Mouse (Mus musculus): ENCODE data around the gene Pomp. TPM values are rescaled to one million over a fixed set of nuclear protein-coding genes. Genes with fewer than 3 reads are reported as not detected.

Pomp gene
- 411 and 464 TPM in 2 replicates for polyA plus RNA-seq (2015; fragmentation: Nextera tagmentation; extraction: Ambion mirVana)

GRCm38 (mm10) chr5:147860449-147861261 lies at the start of gene Pomp:
Pomp (plus strand) TSS chr5:147860461.
- H3K27me3 ChIP-seq, result no peaks in the 10 kb centered on the region
- peak within 1 kb of the TSS; percentile 91 for H3K4me3 ChIP-seq
- H3K9ac ChIP-seq, result peak within 1 kb of the TSS; percentile 86
- peak; percentile 87 for ATAC-seq (ENCODE audit: insufficient number of reproducible peaks, low FRiP score, low TSS enrichment, low read depth)
- H3K4me1 ChIP-seq, result peaks cover 12% of the 10 kb centered on the region
- under 1% methylated on average over 67 of the region's 68 CpGs for WGBS
- H3K27ac ChIP-seq, result peak within 1 kb of the TSS; percentile 88
- peaks cover 29% of the 10 kb centered on the region for H3K36me3 ChIP-seq
- H3K9me3 ChIP-seq, result no peaks in the 10 kb centered on the region
- H3K4me2 ChIP-seq, result peak within 1 kb of the TSS; percentile 79

GRCm38 (mm10) chr5:147812255-147813040 lies 47.8 kb upstream of the Pomp start:
- H3K27ac ChIP-seq, result no peak overlapping the region
- WGBS, result 79% methylated on average over 13 of the region's 13 CpGs
- no peaks in the 10 kb centered on the region for H3K27me3 ChIP-seq
- H3K9me3 ChIP-seq, result no peaks in the 10 kb centered on the region
- no peaks in the 10 kb centered on the region for H3K36me3 ChIP-seq
- H3K4me2 ChIP-seq, result no peak overlapping the region
- no peak overlapping the region for H3K9ac ChIP-seq
- 0 out of 2 replicates have a peak, but pooled peaks cover 3% of the 10 kb centered on the region for H3K4me1 ChIP-seq
- H3K4me3 ChIP-seq, result no peak overlapping the region
- ATAC-seq (ENCODE audit: insufficient number of reproducible peaks, low FRiP score, low TSS enrichment, low read depth), result no peak

GRCm38 (mm10) chr5:147814971-147815370 lies 45.3 kb upstream of the Pomp start:
- Histone ChIP-seq H3K9ac (no peak overlapping the region), H3K9me3 (0 out of 2 replicates have a peak, but pooled peaks cover 3% of the 10 kb centered on the region), H3K36me3 (no peaks in the 10 kb centered on the region), H3K4me1 (0 out of 2 replicates have a peak, but pooled peaks cover 3% of the 10 kb centered on the region), H3K4me2 (no peak overlapping the region), H3K27me3 (no peaks in the 10 kb centered on the region), H3K27ac (no peak overlapping the region), H3K4me3 (no peak overlapping the region)
- WGBS, result 79% methylated on average over 13 of the region's 13 CpGs
- no peak for ATAC-seq (ENCODE audit: insufficient number of reproducible peaks, low FRiP score, low TSS enrichment, low read depth)

GRCm38 (mm10) chr5:147815592-147815991 lies 44.7 kb upstream of the Pomp start:
- 83% methylated on average over 8 of the region's 8 CpGs for WGBS
- ATAC-seq (ENCODE audit: insufficient number of reproducible peaks, low FRiP score, low TSS enrichment, low read depth), result no peak
- Histone ChIP-seq H3K4me1 (0 out of 2 replicates have a peak, but pooled peaks cover 3% of the 10 kb centered on the region), H3K4me3 (no peak overlapping the region), H3K9ac (no peak overlapping the region), H3K4me2 (no peak overlapping the region), H3K27me3 (no peaks in the 10 kb centered on the region), H3K27ac (no peak overlapping the region), H3K36me3 (no peaks in the 10 kb centered on the region), H3K9me3 (0 out of 2 replicates have a peak, but pooled peaks cover 3% of the 10 kb centered on the region)

GRCm38 (mm10) chr5:147816465-147816864 lies 43.8 kb upstream of the Pomp start:
- 0 out of 2 replicates have a peak, but pooled peaks cover 3% of the 10 kb centered on the region for H3K9me3 ChIP-seq
- no peak overlapping the region for H3K27ac ChIP-seq
- H3K9ac ChIP-seq, result no peak overlapping the region
- H3K4me2 ChIP-seq, result no peak overlapping the region
- 62% methylated on average over 4 of the region's 4 CpGs for WGBS
- no peaks in the 10 kb centered on the region for H3K36me3 ChIP-seq
- no peak for ATAC-seq (ENCODE audit: insufficient number of reproducible peaks, low FRiP score, low TSS enrichment, low read depth)
- no peak overlapping the region for H3K4me3 ChIP-seq
- no peaks in the 10 kb centered on the region for H3K27me3 ChIP-seq
- H3K4me1 ChIP-seq, result 0 out of 2 replicates have a peak, but pooled peaks cover 3% of the 10 kb centered on the region

GRCm38 (mm10) chr5:147817747-147818496 lies 42.3 kb upstream of the Pomp start:
- ATAC-seq (ENCODE audit: insufficient number of reproducible peaks, low FRiP score, low TSS enrichment, low read depth), result no peak
- Histone ChIP-seq H3K27ac (no peak overlapping the region), H3K9ac (no peak overlapping the region), H3K4me1 (no peaks in the 10 kb centered on the region), H3K4me2 (no peak overlapping the region), H3K27me3 (no peaks in the 10 kb centered on the region), H3K9me3 (0 out of 2 replicates have a peak, but pooled peaks cover 3% of the 10 kb centered on the region), H3K36me3 (no peaks in the 10 kb centered on the region), H3K4me3 (no peak overlapping the region)
- 89% methylated on average over 9 of the region's 9 CpGs for WGBS

- Histone ChIP-seq H3K27me3 (no peaks in the 10 kb centered on the region), H3K4me3 (no peak overlapping the region), H3K4me2 (no peak overlapping the region), H3K27ac (no peak overlapping the region), H3K36me3 (no peaks in the 10 kb centered on the region), H3K9ac (no peak overlapping the region), H3K4me1 (no peaks in the 10 kb centered on the region), H3K9me3 (0 out of 2 replicates have a peak, but pooled peaks cover 3% of the 10 kb centered on the region)
- WGBS, result 92% methylated on average over 8 of the region's 8 CpGs
- no peak for ATAC-seq (ENCODE audit: insufficient number of reproducible peaks, low FRiP score, low TSS enrichment, low read depth)
Observed at GRCm38 (mm10) chr5:147818866-147819265, 41.4 kb upstream of the Pomp start.

GRCm38 (mm10) chr5:147819895-147820294 lies 40.4 kb upstream of the Pomp start:
- Histone ChIP-seq H3K27me3 (no peaks in the 10 kb centered on the region), H3K9ac (no peak overlapping the region), H3K9me3 (0 out of 2 replicates have a peak, but pooled peaks cover 3% of the 10 kb centered on the region), H3K36me3 (no peaks in the 10 kb centered on the region), H3K4me1 (no peaks in the 10 kb centered on the region), H3K4me2 (no peak overlapping the region), H3K27ac (no peak overlapping the region), H3K4me3 (no peak overlapping the region)
- 81% methylated on average over 7 of the region's 7 CpGs for WGBS
- no peak for ATAC-seq (ENCODE audit: insufficient number of reproducible peaks, low FRiP score, low TSS enrichment, low read depth)

GRCm38 (mm10) chr5:147824021-147824605 lies 36.1 kb upstream of the Pomp start:
- H3K9me3 ChIP-seq, result no peaks in the 10 kb centered on the region
- WGBS, result 79% methylated on average over 13 of the region's 13 CpGs
- H3K4me3 ChIP-seq, result no peak overlapping the region
- no peak for ATAC-seq (ENCODE audit: insufficient number of reproducible peaks, low FRiP score, low TSS enrichment, low read depth)
- no peaks in the 10 kb centered on the region for H3K27me3 ChIP-seq
- no peaks in the 10 kb centered on the region for H3K36me3 ChIP-seq
- no peak overlapping the region for H3K4me2 ChIP-seq
- peaks cover 13% of the 10 kb centered on the region for H3K4me1 ChIP-seq
- H3K9ac ChIP-seq, result no peak overlapping the region
- no peak overlapping the region for H3K27ac ChIP-seq

GRCm38 (mm10) chr5:147825375-147825969 lies 34.8 kb upstream of the Pomp start:
- Histone ChIP-seq H3K27ac (no peak overlapping the region), H3K4me2 (no peak overlapping the region), H3K36me3 (no peaks in the 10 kb centered on the region), H3K9ac (no peak overlapping the region), H3K9me3 (no peaks in the 10 kb centered on the region), H3K27me3 (no peaks in the 10 kb centered on the region), H3K4me3 (no peak overlapping the region), H3K4me1 (peaks cover 13% of the 10 kb centered on the region)
- 50% methylated on average over 22 of the region's 22 CpGs for WGBS
- no peak for ATAC-seq (ENCODE audit: insufficient number of reproducible peaks, low FRiP score, low TSS enrichment, low read depth)

GRCm38 (mm10) chr5:147826091-147826490 lies 34.2 kb upstream of the Pomp start:
- Histone ChIP-seq H3K36me3 (no peaks in the 10 kb centered on the region), H3K27ac (no peak overlapping the region), H3K9me3 (no peaks in the 10 kb centered on the region), H3K4me1 (peaks cover 13% of the 10 kb centered on the region), H3K9ac (no peak overlapping the region), H3K4me2 (no peak overlapping the region), H3K27me3 (no peaks in the 10 kb centered on the region), H3K4me3 (no peak overlapping the region)
- no peak for ATAC-seq (ENCODE audit: insufficient number of reproducible peaks, low FRiP score, low TSS enrichment, low read depth)
- 51% methylated on average over 9 of the region's 9 CpGs for WGBS
